Mouse (Mus musculus) liver, embryonic 14.5 days (tissue): ENCODE data around the gene Nr1h3.

ENCODE experiments used
- CTCF ChIP-seq: IDR thresholded peaks from 2 replicates; pipeline ENCODE4 v1.5.1; 2016; ENCODE audit warnings: antibody characterized with exemption, low read depth, control low read depth
- EP300 ChIP-seq: IDR thresholded peaks from 2 replicates; pipeline ENCODE4 v1.6.1; 2016; ENCODE audit warnings: antibody characterized with exemption, low read depth

- no peak for TF ChIP-seq EP300
- no peak for TF ChIP-seq CTCF
These were observed 49.4 kb upstream of the Nr1h3 start for GRCm38 (mm10) chr2:91252001-91252400.
